21 mouse cellular contexts compared by ENCODE assay signal in the genomic region with DNA sequence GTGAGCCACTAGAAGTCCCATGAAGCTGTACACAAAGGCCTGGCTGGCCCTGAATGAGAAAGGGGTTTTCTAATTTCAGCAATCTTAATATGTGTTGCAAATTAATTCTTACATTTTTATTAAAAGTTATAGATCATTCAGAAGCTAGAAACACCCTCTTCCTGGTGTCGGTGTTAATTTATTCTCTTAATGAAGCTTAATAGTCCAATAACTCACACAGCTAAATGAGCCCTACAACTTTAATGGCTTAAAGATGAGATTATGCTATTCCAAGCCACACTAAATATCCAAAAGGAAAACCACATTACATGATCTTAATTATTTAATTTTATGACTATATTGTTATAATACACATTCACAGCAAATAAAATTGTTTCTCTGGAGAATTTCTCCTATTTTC.
"Had no signal": no experiment of that assay in that cellular context is flagged by ENCODE, and none has a peak within 500 bp of the region (broad histone marks: within the 10 kb centered on the region; RNA-seq: fewer than 3 reads in every experiment).

No protein-coding gene starts in this region.

- H3K27me3 ChIP-seq: liver, embryonic 13.5 days; liver, embryonic 15.5 days; lung, embryonic 15.5 days; megakaryocyte, embryonic 14.5 days; midbrain, embryonic 13.5 days; midbrain, embryonic 15.5 days had no signal

- H3K4me2 ChIP-seq: liver, embryonic 13.5 days; liver, embryonic 15.5 days; lung, embryonic 15.5 days; midbrain, embryonic 11.5 days; midbrain, embryonic 13.5 days; midbrain, embryonic 15.5 days had no signal

- DNase-seq: liver, embryonic 13.5 days; liver, postnatal 0 days; lung, adult 2 months; lung, postnatal 14 days; lung, postnatal 36 days; retina, postnatal 1 day; right cerebral cortex, adult 18-20 months; right cerebral cortex, postnatal 25 days; right cerebral cortex, postnatal 4 days; spleen, adult 18-20 months; thymus, adult 18-20 months; thymus, postnatal 14 days; thymus, postnatal 36 days had no signal

- ATAC-seq: liver, postnatal 0 days; lung, postnatal 0 days; midbrain, embryonic 13.5 days; midbrain, embryonic 15.5 days had no signal

- H3K9ac ChIP-seq: liver, embryonic 13.5 days; liver, embryonic 15.5 days; liver, postnatal 0 days; lung, embryonic 15.5 days; midbrain, embryonic 13.5 days; midbrain, embryonic 15.5 days had no signal

- H3K27ac ChIP-seq: liver, embryonic 13.5 days; liver, embryonic 15.5 days; lung, embryonic 15.5 days; macrophage; midbrain, embryonic 13.5 days; midbrain, embryonic 15.5 days had no signal

- H3K9me3 ChIP-seq: liver, embryonic 13.5 days; liver, embryonic 15.5 days; lung, embryonic 15.5 days; midbrain, embryonic 13.5 days; midbrain, embryonic 15.5 days had no signal

- H3K4me1 ChIP-seq: liver, embryonic 13.5 days; liver, embryonic 15.5 days; lung, embryonic 15.5 days; megakaryocyte, embryonic 14.5 days; midbrain, embryonic 13.5 days; midbrain, embryonic 15.5 days had no signal

- H3K36me3 ChIP-seq: liver, embryonic 13.5 days; liver, embryonic 15.5 days; lung, embryonic 15.5 days; midbrain, embryonic 13.5 days; midbrain, embryonic 15.5 days had no signal

- H3K4me3 ChIP-seq: liver, embryonic 13.5 days; liver, embryonic 15.5 days; lung, embryonic 15.5 days; megakaryocyte, embryonic 14.5 days; midbrain, embryonic 13.5 days; midbrain, embryonic 15.5 days had no signal
